Mouse (Mus musculus) small intestine, adult 2 months (tissue): ENCODE results near the gene Dhx40. TPM values are rescaled to one million over a fixed set of nuclear protein-coding genes. Genes with fewer than 3 reads are reported as not detected.

Source experiments
- H3K27ac ChIP-seq: fragments of 200-500 bp; 2 replicates; pipeline ENCODE4 v1.5.1; 2012; ENCODE audit warnings: low read depth, low read length, control low read depth, inconsistent platforms; ENCODE audit not compliant: insufficient read depth
- H3K27me3 ChIP-seq: fragments of 200-500 bp; 2 replicates; pipeline ENCODE4 v1.6.1; 2012; ENCODE audit warnings: mild to moderate bottlenecking, moderate library complexity, low read length, inconsistent platforms; ENCODE audit not compliant: control insufficient read depth, insufficient read depth
- H3K36me3 ChIP-seq: fragments of 200-500 bp; 2 replicates; pipeline ENCODE4 v1.6.1; 2012; ENCODE audit warnings: mild to moderate bottlenecking, low read length, control low read depth, inconsistent platforms; ENCODE audit not compliant: control insufficient read depth, insufficient read depth
- H3K4me1 ChIP-seq: fragments of 200-500 bp; 2 replicates; pipeline ENCODE4 v1.6.1; 2012; ENCODE audit warnings: low read length, inconsistent platforms, mixed read lengths; ENCODE audit not compliant: control insufficient read depth, insufficient read depth, insufficient read length
- H3K4me3 ChIP-seq: fragments of 200-500 bp; 2 replicates; pipeline ENCODE4 v1.5.1; 2012; ENCODE audit warnings: low read depth, mild to moderate bottlenecking, control low read depth, inconsistent platforms, low read length, moderate library complexity
- CTCF ChIP-seq: fragments of 200-500 bp; IDR thresholded peaks from 2 replicates; pipeline ENCODE4 v1.5.1; 2012; ENCODE audit warnings: low read depth, mild to moderate bottlenecking, control low read depth, inconsistent platforms, low read length, moderate library complexity, mixed read lengths; ENCODE audit not compliant: insufficient replicate concordance, insufficient read length; ENCODE audit errors: extremely low read depth
- POLR2A ChIP-seq: fragments of 200-500 bp; IDR thresholded peaks from 2 replicates; pipeline ENCODE4 v1.6.1; 2012; ENCODE audit warnings: low read depth, mild to moderate bottlenecking, control low read depth, inconsistent platforms, low read length, moderate library complexity
- WGBS: fragments of 180-500 bp; shearing (Covaris S2); methylation state at CpG from one replicate; pipeline ENCODE4 v1.1.7; 2018; 5-methylcytosine and 5-hydroxymethylcytosine counted together
- polyA plus RNA-seq: library from polyadenylated mRNA; depleted of rRNA; stranded (reverse); fragments of >200 nt; gene quantifications from 2 replicates; pipeline ENCODE4 v1.2.3, GENCODE M21; 2012

Dhx40 gene
- polyA plus RNA-seq, 1 experiment = 2.0 TPM

DNA sequence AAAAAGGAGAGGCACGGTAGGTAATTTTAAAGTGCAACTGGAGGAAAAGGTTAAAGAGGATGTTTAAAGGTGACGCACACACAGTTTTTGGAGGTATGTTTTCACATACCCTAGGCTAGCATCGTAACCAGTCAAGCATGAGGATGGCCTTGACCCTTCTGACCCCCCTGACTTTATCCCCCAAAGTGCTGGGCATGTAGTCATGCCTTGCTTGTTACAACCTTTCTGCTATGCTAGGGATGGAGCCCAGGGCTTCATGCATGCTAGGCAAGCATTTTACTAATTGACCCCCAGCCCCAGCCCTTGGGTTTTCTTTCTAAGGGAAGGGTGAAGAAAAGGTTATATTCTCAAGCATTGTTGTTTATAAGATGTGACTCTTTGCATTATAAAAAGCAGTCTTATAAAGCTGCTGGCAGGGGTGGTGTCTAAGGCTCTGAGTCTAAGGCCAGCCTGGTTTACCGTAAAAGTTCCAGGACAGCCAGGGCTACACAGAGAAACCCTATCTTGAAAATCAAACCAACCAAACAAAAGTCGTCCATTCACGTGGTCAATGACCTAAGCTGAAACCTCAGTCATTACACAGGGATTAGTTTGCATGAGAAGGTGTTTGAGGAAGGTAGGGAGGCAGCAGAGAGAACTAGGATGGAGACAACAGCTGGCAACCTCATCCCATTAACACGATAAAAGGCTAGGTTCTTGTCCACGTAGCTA lies 27.2 kb upstream of the Dhx40 start:
- WGBS = 78% methylated on average over 8 of the region's 8 CpGs
- TF ChIP-seq CTCF (no peak), POLR2A (no peak)
- Histone ChIP-seq H3K4me1 (peaks cover 3% of the 10 kb centered on the region; the same call in 1 of the 2 replicates), H3K27me3 (no peaks in the 10 kb centered on the region), H3K4me3 (no peak overlapping the region), H3K27ac (no peak overlapping the region), H3K36me3 (no peaks in the 10 kb centered on the region)

DNA sequence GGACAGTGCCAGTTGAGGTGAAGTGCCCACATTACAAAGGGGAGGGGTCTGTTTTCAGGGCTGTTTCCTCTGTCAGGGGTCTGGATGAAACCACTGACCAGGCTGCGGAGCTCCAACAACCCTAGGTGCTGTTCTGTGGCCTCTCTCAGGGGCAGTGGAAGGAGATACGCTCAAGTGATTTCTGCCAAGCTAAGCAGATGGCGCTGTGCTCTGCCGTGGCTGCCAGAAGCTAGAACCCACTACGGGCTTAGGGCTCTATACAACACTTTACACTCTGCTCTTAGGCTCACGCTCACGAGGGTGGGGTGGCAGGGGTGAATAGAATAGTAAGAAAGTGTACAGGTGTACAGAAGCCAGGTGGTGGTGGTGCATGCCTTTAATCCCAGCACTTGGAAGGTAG lies 26.5 kb upstream of the Dhx40 start:
- Histone ChIP-seq H3K27ac (no peak overlapping the region), H3K4me1 (peaks cover 3% of the 10 kb centered on the region; the same call in 1 of the 2 replicates), H3K27me3 (no peaks in the 10 kb centered on the region), H3K36me3 (no peaks in the 10 kb centered on the region), H3K4me3 (no peak overlapping the region)
- 77% methylated on average over 7 of the region's 7 CpGs for WGBS
- TF ChIP-seq POLR2A (no peak), CTCF (no peak)

DNA sequence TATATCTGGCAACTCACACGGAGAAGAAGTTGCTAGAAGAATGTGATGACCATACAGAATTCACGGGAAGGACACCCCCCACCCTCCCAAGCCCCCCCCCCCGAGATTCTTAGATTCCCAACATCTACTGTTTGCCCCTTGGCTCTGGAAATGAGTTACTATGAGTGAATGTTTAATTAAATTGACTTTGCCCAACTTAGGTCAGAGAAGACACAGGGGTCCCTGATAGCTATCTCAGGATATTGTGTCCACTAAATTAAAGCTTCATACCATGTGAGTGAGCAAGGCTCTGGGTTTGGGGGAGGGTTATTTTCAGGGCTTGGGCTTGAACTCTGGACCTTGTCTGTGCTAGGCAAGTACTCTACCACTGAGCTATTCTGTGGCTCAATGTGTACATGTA lies 25.6 kb upstream of the Dhx40 start:
- WGBS = 58% methylated on average over 3 of the region's 3 CpGs
- TF ChIP-seq CTCF (no peak), POLR2A (no peak)
- H3K4me1 ChIP-seq = peaks cover 3% of the 10 kb centered on the region; the same call in 1 of the 2 replicates
- no peak overlapping the region for H3K27ac ChIP-seq
- H3K27me3 ChIP-seq = no peaks in the 10 kb centered on the region
- H3K36me3 ChIP-seq = no peaks in the 10 kb centered on the region
- no peak overlapping the region for H3K4me3 ChIP-seq

DNA sequence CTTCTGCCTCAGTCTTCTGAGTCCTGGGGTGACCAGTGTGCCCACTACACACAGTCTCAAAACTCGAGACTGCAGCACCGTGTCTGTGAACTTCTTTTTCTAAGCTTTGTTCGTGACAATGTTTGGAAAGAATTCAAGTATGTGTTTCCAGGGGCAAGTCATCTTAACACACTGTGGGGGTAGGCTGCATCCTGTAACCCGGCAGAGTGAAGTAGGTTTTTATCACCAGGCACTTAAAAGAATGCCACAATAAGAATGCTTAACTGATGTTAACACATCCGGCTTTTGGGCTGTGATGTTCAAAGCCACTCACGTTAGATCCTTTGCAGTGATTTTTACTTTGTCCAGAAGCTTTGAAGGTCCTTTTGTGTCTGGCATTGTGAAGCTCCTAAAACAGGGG lies 20.9 kb upstream of the Dhx40 start:
- H3K4me3 ChIP-seq = no peak overlapping the region
- H3K36me3 ChIP-seq = no peaks in the 10 kb centered on the region
- no peak for TF ChIP-seq POLR2A
- no peak for TF ChIP-seq CTCF
- 59% methylated on average over 6 of the region's 6 CpGs for WGBS
- H3K27me3 ChIP-seq = no peaks in the 10 kb centered on the region
- H3K27ac ChIP-seq = no peak overlapping the region
- H3K4me1 ChIP-seq = no peaks in the 10 kb centered on the region

DNA sequence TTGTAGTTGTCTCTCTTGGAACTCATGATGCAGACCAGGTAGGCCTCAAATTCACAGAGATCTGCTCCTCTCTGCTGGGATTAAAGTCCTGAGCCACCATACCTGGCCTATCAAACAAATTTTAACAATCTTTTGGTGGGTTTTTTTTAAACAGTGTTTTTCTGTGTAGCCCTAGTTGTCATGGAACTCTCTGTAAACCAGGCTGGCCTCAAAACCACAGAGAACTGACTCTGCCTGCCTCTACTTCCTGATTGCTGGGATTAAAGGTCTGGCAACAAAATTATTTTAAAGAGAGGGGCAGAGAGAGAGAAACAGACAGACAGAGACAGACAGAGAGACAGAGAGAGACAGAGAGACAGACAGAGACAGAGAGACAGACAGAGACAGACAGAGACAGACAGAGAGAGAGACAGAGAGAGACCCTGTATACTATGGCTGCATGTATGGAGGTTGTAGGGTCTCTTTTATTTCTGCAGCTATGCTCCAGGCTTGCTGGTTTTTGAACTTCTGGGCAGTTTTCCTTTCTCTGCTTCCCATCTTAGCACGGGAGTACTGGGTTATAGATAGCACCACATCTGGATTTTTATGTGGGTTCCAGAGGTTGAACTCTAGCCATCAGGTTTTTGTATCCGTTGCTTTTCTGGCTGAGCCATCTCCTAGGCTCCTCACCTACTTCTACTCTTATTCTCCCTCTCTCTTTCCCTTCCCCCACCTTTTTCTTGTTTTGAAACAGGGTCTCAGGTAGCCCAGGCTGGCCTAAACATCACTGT lies 20.1 kb upstream of the Dhx40 start:
- no peak for TF ChIP-seq POLR2A
- no peaks in the 10 kb centered on the region for H3K36me3 ChIP-seq
- H3K4me1 ChIP-seq = no peaks in the 10 kb centered on the region
- 73% methylated on average over 2 of the region's 2 CpGs for WGBS
- H3K27ac ChIP-seq = no peak overlapping the region
- H3K4me3 ChIP-seq = no peak overlapping the region
- H3K27me3 ChIP-seq = no peaks in the 10 kb centered on the region

DNA sequence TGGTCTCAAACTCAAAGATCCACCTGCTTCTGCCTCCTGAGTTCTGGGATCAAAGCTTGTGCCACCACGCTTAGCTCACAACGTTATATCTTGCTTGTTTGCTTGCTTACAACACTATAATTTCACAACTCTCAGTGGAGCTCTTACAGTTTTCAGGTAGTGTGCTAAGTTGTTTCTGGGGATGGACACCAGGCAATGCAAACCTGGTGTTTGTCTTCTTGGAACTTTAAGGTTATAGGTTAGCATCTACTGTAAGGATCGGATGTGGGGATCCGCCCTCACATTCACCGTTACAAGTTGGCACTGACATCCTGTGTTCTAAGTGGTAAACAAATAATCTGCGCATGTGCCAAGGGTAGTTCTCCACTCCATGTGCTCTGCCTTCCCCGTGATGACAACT lies 16.9 kb upstream of the Dhx40 start:
- Histone ChIP-seq H3K4me3 (no peak overlapping the region), H3K4me1 (no peaks in the 10 kb centered on the region), H3K36me3 (no peaks in the 10 kb centered on the region), H3K27me3 (no peaks in the 10 kb centered on the region), H3K27ac (no peak overlapping the region)
- TF ChIP-seq CTCF = no peak
- TF ChIP-seq POLR2A = no peak
- 85% methylated on average over 7 of the region's 7 CpGs for WGBS

DNA sequence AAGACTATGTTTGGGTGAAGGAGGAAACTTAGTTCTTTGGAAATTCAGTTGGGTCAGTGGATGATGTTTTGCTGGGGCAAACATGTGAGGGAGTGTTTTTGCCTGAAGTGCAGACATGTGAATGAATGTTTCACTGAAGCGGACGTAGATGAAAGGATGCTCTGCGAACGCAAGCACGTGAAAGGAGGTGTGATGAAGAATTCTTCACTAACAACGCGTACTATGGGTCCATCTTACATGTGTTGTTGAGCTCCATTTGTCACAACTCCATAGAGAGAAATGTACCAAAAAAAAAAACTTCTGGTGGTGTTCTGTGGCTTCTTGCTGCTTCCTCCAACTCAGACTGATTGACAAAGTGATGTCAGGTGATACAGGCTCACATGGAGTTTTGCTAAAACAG lies 15.0 kb upstream of the Dhx40 start:
- Histone ChIP-seq H3K36me3 (no peaks in the 10 kb centered on the region), H3K27ac (no peak overlapping the region), H3K4me3 (no peak overlapping the region), H3K27me3 (no peaks in the 10 kb centered on the region), H3K4me1 (no peaks in the 10 kb centered on the region)
- 93% methylated on average over 7 of the region's 7 CpGs for WGBS
- no peak for TF ChIP-seq POLR2A
- no peak for TF ChIP-seq CTCF
